Mouse (Mus musculus) adipocyte (in vitro differentiated cells): ENCODE measurements around the gene Btbd11.

Source experiments
- DNase-seq: peaks from one replicate; pipeline ENCODE4 v3.0.0-alpha.2; 2016; ENCODE audit warnings: low spot score

Gene Btbd11

GRCm38 (mm10) chr10:85421629-85422012 lies 35.0 kb downstream of the Btbd11 start:
- DNase-seq: no peak

DNA sequence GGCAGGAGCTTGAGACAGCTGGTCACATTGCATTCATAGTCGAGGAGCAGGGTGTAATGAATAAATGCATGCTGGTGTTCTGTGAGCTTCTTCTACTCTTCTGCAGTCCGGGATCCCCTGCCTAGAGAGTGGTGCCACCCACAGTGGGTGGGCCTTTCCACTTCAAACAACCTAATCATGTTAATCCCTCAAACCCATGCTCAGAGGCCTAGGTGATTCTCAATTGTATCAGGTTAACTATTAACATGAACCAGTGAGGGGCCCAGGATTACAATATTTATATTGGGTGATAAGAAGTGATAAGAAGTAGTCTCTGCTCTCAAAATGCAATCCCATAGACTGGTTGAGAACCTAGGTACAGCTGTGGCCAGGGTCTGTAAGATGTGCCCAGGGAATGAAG lies 39.1 kb downstream of the Btbd11 start:
- DNase-seq: no peak

- DNase-seq: no peak
Observed at GRCm38 (mm10) chr10:85437217-85437616, 50.6 kb downstream of the Btbd11 start.

DNA sequence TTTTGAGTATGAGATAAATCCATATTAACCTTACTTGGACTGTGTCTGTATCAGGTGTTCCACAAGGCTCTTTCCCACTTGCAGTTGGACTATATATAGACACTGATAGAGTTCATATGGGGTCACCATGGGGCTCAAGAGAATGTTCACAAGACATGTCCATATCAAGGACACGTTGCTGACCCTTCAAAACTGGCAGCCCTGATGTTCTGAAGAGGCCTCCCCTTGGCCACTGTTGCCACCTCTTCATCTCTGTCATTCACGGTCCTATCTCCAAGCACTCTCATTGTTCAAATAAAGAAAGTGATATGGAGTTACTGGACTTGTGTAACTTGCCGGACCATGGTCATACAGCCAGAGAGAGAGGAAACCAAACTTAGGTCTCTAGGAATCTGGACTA lies 56.8 kb downstream of the Btbd11 start:
- DNase-seq: no peak

DNA sequence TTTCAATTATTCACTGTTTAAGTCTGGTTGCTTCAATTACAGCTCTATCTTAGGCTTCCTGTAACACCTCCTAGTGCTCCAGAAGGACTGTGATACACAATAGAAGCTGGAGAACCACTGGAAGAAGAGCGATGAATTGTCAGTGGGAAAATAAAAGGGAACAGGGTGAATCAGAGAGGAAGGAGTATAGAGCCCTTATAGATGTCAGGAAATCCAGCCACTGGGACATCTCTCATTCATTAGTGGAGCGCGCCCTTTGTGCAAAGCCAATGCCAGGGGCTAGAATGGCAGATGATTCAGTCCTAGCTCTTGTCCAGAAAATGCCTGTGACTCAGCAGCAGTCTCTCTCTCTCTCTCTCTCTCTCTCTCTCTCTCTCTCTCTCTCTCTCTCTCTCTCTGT lies 59.3 kb downstream of the Btbd11 start:
- no peak for DNase-seq

DNA sequence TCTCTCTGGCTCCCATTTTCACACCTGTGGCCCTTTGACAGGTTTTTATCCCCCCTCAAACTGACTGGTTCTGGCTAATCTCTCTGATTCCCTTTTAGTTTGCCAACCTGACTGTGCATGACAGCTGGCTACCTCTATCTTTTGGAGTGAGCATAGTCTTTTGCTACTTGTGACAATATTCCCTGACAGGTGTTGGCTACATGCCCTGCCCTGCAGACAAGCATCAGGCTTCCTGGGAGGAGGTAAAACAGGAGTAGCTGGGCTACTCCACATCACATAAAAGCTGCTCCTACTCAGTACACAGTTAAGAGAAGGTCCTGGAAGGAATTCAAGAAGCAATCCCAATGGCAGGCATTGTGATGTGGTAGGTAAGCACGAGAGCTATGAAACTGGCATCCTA lies 60.1 kb downstream of the Btbd11 start:
- DNase-seq: no peak

GRCm38 (mm10) chr10:85447869-85448268 lies 61.3 kb downstream of the Btbd11 start:
- no peak for DNase-seq

DNA sequence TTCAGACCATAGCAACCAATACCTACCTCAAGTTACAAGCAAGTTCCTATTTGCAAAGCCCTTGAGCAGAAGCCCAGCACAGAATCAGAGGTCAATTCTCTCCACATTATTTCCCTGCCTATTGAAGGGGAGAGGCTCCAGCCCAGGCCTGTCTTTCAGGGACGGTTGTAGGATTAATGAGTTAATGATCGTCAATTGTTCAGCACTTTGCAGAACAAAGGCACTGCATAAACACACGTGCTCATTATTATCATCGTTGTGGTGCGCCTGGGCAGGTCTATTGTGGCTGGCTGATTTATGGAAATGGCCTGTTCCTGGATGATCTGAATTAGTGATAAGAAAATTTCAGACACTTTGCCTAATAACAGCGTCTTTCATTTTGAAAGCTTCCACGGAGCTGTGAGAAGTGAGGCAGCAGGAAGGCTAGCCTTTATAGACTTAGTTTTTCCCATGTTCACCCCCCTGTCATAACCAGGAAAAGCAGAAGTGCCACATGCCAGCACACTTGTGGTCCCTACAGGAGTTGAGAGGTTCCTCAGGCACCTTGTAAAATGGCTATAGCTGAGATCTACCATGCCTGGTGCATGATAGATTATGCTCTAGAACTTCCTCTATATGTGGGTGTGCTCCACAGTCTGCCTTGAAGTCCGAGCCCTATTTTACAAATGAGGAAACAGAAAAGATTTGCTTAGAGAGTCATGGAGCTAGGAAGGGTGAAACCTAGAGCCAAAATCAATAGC lies 65.2 kb downstream of the Btbd11 start:
- DNase-seq: no peak

DNA sequence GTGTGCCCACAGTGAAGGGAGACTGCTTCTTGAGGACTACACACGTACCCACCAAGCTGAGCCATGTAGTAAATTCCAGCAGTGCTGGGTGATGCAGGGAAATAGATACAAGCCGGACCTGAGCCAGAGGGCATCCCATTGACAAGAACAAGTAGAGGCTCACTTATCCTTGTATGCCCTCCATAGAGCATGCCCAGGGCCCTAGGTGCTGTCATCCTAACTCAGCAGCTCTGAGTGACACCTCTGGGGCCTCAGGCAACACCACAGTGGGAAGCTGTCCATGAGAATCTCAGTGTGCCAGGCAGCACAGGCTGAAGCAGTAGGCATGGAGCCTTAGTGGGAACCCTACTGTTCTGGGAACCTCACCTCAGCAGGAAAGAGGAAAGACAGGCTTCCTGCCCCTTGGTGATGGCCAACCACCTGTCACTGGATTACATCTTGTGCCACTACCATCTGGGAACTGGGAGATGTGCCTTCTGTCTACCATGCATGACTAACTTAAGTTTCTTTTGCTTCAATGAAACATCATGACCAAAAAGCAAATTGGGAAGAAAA lies 66.7 kb downstream of the Btbd11 start:
- no peak for DNase-seq

DNA sequence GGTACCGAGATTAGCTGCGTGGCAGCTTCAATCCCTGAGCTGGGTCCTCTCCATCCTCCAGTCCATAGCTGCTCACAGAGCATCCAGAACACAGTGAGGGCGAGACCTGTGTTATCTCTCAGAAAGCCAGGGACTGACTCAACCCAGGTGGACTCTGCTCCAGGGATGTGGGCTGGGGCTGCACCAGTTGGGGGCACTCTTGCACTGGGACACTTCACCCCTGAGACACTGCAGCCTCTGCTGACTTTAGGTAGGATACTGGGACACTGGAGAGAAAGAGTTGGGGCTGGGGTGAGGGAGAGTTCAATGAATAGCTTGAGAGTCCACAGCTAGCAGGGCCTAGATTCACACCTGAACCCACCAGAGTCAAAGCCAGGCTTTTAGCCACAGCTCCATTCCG lies 69.4 kb downstream of the Btbd11 start:
- DNase-seq: no peak

DNA sequence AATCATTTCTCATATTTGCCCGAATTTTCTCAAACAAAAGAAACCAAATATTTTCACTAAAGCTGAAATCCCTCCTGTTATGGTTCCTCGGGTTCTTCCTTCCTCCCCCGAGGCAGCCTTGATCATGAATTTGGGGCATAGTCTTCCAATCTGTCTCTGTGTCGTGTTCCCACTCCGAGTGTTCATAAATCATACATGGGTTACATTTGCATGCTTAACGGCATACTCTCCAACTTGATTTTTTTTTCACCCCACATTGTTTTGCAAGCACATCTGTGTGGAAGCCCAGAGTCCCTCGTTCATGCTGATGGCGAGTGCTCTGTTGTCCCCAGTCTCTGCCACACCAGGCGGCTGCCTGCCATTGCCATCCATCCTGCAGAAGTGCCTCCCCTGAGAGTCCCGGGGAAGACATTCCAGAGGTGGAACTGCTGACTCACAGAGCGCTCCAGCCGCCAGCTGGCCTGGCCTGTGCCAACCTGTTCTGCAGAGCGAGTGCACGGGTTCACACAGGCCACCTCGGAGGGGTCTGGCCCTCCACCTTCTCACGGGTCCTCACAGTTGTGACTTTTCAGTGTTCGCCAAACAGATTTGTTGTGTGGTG lies 72.2 kb downstream of the Btbd11 start:
- no peak for DNase-seq

DNA sequence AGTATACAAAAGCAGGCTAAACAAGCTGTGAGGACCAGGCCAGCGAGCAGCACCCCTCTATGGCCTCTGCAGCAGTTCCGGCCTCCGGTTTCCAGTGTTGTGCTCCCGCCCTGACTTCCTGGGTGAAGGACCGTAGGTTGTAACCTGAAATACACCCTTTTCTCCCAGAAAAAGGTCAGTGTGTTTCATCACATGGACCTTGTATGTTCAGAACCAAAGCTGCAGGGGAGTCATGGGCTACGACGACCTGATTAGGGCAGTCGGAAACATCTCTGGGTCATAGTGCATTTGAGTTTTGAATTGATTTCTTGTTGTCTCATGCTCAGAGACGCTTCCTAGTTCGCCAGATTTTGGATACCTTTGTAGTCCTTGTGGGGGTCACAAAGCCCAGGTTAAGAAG lies 74.1 kb downstream of the Btbd11 start:
- no peak for DNase-seq

- DNase-seq: no peak
Observed at GRCm38 (mm10) chr10:85464152-85464551, 77.5 kb downstream of the Btbd11 start.

DNA sequence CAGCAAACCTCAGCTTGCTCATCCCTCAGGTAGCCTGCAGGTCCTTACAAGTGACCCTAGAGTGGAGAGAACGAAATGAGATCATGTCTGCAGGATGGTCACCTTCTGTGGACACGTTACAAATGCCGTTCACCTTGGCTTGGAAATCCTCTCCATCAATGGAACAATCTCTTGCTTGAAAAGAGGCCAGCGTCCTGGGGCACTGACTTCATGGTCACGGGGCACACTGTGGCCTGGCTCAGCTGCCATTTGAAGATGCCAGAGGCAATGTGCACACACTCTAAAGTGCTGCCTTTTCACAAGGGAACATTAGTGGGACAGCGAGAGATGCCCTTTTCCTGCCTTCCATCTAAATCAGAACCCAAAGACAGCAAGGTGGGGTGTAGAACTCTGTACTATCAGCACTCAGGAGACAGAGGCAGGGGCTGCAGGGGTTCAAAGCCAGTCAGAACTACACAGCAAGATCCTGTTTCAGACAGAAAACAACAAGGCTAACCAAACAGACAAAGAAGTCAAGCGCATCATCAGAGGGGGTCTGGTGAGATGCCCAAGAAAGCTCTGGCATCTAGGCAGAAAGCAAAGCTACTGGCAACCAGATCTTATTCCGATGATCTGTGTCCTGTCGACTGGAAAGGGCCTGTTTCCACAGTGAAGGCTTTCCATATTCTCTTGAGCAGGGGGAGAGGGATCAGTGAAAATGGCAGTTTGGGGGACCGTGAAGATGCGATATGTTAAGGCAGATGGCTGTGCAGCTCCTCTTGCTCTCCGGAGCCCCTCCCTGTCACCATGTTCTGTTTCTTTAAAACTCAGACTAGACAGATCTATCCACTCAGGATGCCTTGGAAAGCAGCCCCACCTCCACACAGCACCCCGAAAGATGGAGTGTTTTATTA lies 79.1 kb downstream of the Btbd11 start:
- no peak for DNase-seq

DNA sequence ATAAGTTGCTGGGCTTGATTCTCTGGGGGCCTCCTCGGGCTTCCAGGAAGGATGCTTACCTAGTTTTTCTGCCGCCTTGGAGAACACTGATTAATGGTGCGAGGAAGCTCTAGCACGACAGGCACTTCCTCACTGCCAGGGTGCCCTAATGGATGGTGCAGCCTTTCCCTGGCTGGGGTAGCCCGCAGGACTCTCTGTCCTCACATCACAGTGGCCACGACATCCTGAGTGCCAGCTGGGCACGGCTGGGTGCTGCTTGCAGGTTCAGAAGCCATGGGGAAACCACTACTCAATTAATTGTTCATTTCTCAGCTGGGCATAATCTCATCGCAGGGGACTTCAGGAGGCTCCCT lies 79.8 kb downstream of the Btbd11 start:
- DNase-seq: no peak

DNA sequence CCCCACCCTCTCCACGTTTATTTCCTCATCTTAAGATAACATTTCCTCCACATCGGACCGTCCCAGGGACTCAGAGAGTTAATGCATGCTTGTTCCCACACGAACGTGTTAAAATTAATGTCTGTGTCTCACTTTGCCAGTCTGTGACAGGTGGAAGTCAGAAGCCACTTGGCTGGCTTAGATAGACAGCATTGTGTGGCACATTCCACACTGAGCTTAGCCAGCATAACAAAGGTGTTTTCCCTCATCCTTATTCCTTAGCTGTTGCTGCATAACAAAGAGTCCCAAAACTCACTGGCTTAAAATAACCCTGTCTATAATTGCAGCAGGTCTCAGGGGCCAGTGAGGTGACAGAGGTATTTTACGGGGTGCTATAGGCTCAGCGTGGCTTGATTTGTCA lies 80.8 kb downstream of the Btbd11 start:
- no peak for DNase-seq

GRCm38 (mm10) chr10:85468527-85468926 lies 81.9 kb downstream of the Btbd11 start:
- no peak for DNase-seq

- no peak for DNase-seq
Observed at GRCm38 (mm10) chr10:85469341-85469740, 82.7 kb downstream of the Btbd11 start.

GRCm38 (mm10) chr10:85473265-85473664 lies 86.7 kb downstream of the Btbd11 start:
- no peak for DNase-seq

DNA sequence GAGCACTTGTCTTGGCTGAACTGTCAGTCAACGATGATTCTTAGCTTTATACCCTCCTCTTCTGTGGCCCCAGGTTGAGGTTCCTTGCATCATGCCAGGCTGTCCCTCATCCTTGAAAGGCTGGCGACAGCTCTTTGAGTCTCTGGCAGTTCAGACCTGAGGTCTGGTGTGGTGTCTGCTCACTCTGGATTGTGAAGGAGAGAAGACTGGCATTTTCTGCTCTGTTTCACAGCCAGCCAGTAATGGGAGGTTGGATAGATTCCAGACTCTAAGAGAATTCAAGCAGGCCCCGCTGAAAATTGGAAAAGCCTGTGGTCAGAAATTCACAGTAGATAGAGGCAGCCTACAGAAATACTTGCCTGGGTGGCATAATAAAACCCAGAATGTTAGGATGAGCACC lies 87.3 kb downstream of the Btbd11 start:
- DNase-seq: no peak

DNA sequence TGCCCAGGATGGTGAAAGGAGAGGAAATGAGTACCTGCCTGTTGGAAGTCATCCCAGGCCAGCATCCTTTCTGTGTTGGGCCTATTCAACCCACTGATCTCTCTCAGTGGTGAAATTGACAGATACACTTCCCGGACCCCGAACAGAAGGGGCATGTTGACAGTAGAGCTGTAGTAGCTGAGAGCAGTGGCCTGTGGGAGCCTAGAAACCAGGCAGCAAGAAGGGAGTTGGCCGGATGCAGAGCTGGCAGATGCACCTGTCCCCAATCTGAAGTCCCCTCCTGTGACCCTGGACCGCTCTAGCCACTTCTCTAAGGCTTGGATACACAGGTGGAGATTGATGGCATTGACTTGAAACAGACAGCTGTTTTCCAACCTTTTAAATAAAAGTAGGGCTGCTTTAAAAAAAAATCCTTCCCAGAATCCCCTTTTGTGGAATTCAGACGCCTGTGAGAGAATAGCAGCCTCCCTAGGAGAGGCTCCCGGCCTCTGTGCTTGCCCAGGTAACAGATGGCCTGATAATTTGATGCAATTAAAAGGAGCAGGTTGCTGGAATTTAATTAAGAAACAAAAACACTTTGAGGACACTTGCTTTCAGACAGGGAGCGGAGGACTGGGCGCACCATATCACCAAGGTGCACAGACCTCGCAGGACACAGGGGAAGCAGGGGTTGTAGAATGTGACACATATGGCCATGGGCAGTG lies 89.2 kb downstream of the Btbd11 start:
- no peak for DNase-seq

DNA sequence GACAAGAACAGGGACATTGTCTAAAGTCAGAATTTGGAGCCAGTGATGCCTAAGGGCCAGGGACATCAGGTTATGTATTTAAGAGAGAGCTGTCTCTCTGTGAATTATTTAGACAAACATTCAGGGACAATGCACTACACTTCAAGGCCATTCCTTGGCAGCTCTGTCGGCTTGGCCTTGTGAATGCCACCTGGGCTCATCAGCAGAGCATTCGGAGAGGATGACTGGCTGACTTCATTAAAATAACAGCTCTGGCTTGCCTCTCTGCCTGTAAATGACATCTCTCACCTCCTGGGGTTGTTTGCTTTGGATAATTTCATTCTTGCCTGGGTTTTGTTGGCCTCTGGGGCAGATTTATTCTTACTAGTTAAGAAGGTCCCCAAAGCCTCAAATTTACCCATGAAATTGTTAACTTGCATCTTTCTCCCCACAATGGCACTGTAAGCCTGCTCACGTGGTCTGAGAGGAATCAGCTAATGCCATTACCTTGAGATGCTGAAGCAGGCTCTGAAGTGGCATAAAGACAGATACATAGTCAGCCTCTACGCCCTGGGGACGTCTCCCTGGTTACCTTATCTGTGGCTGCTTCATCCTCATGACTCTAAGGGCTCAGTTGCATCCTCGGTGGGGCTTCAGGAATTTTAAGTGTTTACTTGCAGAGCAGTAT lies 93.5 kb downstream of the Btbd11 start:
- no peak for DNase-seq
